Mouse (Mus musculus): ENCODE measurements at regions not wholly inside any gene's neighbourhood (a gene's known extent, or its start where the extent isn't known, plus 50 kb on each side); places are given as distances from the start of the nearest gene placed in this dataset.

DNA sequence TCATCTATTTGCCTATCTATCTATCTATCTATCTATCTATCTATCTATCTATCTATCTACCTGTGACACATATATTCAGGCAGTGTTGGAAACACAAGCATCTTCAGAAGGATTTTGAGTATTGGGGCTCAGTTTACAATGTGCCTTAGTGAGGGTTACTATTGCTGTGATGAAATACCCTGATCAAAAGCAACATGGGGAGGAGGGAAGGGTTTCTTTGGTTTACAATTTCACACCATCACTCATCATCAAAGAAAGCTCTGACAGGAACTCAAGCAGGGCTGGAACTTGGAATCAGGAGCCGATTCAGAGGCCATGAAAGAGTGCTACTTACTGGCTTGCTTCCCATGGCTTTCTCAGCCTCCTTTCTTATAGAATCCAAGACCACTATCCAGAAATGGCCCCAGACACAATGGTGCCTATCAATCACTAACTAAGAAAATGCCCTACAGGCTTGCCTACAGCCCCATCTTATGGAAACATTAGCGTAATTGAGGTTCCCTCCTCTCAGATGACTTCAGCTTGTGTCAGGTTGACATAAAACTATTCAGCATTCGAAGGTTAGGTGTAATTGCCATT, 157.2 kb downstream of the Faxc start:
- TF ChIP-seq POLR2A (IDR thresholded peaks at IDR 0.05; ENCODE audit: borderline replicate concordance, extremely low read depth, insufficient read depth, insufficient read length, poor library complexity, severe bottlenecking) (no peak), CTCF (IDR thresholded peaks at IDR 0.05; ENCODE audit: borderline replicate concordance, extremely low read depth, insufficient read depth, insufficient read length) (no peak)
